Mouse (Mus musculus) layer of hippocampus, postnatal 10 days (tissue): ENCODE measurements around the gene Cdc42ep2. TPM values are rescaled to one million over a fixed set of nuclear protein-coding genes. Genes with fewer than 3 reads are reported as not detected.
"Not testable (repeated sequence)": the region's sequence is repeated elsewhere in the genome, so short reads cannot be mapped to it uniquely, and the experiment has no call there.

Source experiments
- DNase-seq, 2 experiments: peaks; one replicate each; pipeline ENCODE4 v3.0.0; 2021; ENCODE audit warnings: low spot score in 2 of 2
- total RNA-seq, 2 experiments: library from RNA; stranded (reverse); gene quantifications; 2 replicates each; pipeline ENCODE4 v1.2.3; 2021

Cdc42ep2 gene
- total RNA-seq, 2 experiments from 2014 or later, result 5.2 to 5.7 TPM

GRCm38 (mm10) chr19:5913007-5913719, 11.5 kb downstream of the Cdc42ep2 start, which contains the start of gene Dpf2:
Dpf2 (minus strand) TSS chr19:5913010.
- DNase-seq, result no peak

- peak; percentile 98 to 99 for DNase-seq
Observed at GRCm38 (mm10) chr19:5912103-5913006, 12.3 kb downstream of the Cdc42ep2 start.

- no peak for DNase-seq
Observed at GRCm38 (mm10) chr19:5911430-5912102, 13.1 kb downstream of the Cdc42ep2 start.

- no peak for DNase-seq
Observed at GRCm38 (mm10) chr19:5910221-5910620, 14.4 kb downstream of the Cdc42ep2 start.

GRCm38 (mm10) chr19:5907275-5907674, 17.3 kb downstream of the Cdc42ep2 start:
- no peak for DNase-seq

GRCm38 (mm10) chr19:5894002-5894678, 30.5 kb downstream of the Cdc42ep2 start, which contains the start of gene Tigd3:
Tigd3 (minus strand) TSS chr19:5894149.
- DNase-seq, result peak; percentile 97 to 98

- no peak for DNase-seq
Observed at GRCm38 (mm10) chr19:5893282-5894001, 31.2 kb downstream of the Cdc42ep2 start.

- no peak for DNase-seq
Observed at GRCm38 (mm10) chr19:5892735-5893134, 31.9 kb downstream of the Cdc42ep2 start.

GRCm38 (mm10) chr19:5892262-5892661, 32.4 kb downstream of the Cdc42ep2 start:
- no peak for DNase-seq

GRCm38 (mm10) chr19:5891521-5892258, 32.9 kb downstream of the Cdc42ep2 start:
- no peak for DNase-seq

GRCm38 (mm10) chr19:5889211-5889610, 35.4 kb downstream of the Cdc42ep2 start:
- no peak for DNase-seq

- no peak for DNase-seq
Observed at GRCm38 (mm10) chr19:5887234-5887815, 37.3 kb downstream of the Cdc42ep2 start.

GRCm38 (mm10) chr19:5885838-5886237, 38.8 kb downstream of the Cdc42ep2 start:
- no peak for DNase-seq

GRCm38 (mm10) chr19:5883935-5884334, 40.7 kb downstream of the Cdc42ep2 start:
- DNase-seq, result no peak

- not testable (repeated sequence) for DNase-seq
Observed at GRCm38 (mm10) chr19:5882079-5882478, 42.5 kb downstream of the Cdc42ep2 start.

GRCm38 (mm10) chr19:5881155-5881554, 43.5 kb downstream of the Cdc42ep2 start:
- DNase-seq, result no peak

- no peak for DNase-seq
Observed at GRCm38 (mm10) chr19:5879735-5880134, 44.9 kb downstream of the Cdc42ep2 start.

GRCm38 (mm10) chr19:5878916-5879315, 45.7 kb downstream of the Cdc42ep2 start:
- no peak for DNase-seq

- no peak for DNase-seq
Observed at GRCm38 (mm10) chr19:5878362-5878722, 46.3 kb downstream of the Cdc42ep2 start.
